Comparison of ENCODE assay signal across 25 mouse cellular contexts in genomic region chr12:77174032-77174431, GRCm38 (mm10).
DNase-seq lines count a peak whose midpoint lies in the region; ATAC-seq lines count a peak whose summit lies in the region.
"Had no signal": no experiment of that assay in that cellular context is flagged by ENCODE, and none has a peak within 500 bp of the region (broad histone marks: within the 10 kb centered on the region; RNA-seq: fewer than 3 reads in every experiment).

No protein-coding gene starts in this region.

- ATAC-seq in kidney, embryonic 15.5 days (replicated peaks; ENCODE audit: low FRiP score), result no peak
- ATAC-seq in intestine, embryonic 15.5 days, result peak; percentile 18; the same call in 1 of the 2 replicates
- ATAC-seq: forebrain, embryonic 13.5 days; forebrain, embryonic 16.5 days; Patski had no signal

- H3K4me2 ChIP-seq in kidney, embryonic 15.5 days, result no peak overlapping the region
- no peak overlapping the region for H3K4me2 ChIP-seq in intestine, embryonic 15.5 days (replicated peaks)
- H3K4me2 ChIP-seq: forebrain, embryonic 13.5 days; heart, embryonic 11.5 days; hindbrain, embryonic 13.5 days had no signal

- no peaks in the 10 kb centered on the region for H3K36me3 ChIP-seq in kidney, embryonic 15.5 days
- no peaks in the 10 kb centered on the region for H3K36me3 ChIP-seq in intestine, embryonic 15.5 days
- H3K36me3 ChIP-seq: forebrain, embryonic 10.5 days; hindbrain, embryonic 10.5 days; hindbrain, embryonic 13.5 days had no signal

- no peak overlapping the region for H3K4me3 ChIP-seq in kidney, embryonic 15.5 days (replicated peaks)
- H3K4me3 ChIP-seq in intestine, embryonic 15.5 days (replicated peaks), result no peak overlapping the region
- H3K4me3 ChIP-seq: forebrain, embryonic 10.5 days; forebrain, embryonic 13.5 days; hindbrain, embryonic 10.5 days; hindbrain, embryonic 13.5 days had no signal

- no peaks in the 10 kb centered on the region for H3K27me3 ChIP-seq in kidney, embryonic 15.5 days
- no peaks in the 10 kb centered on the region for H3K27me3 ChIP-seq in intestine, embryonic 15.5 days (replicated peaks)
- H3K27me3 ChIP-seq: forebrain, embryonic 13.5 days; hindbrain, embryonic 13.5 days; Patski had no signal

- H3K9me3 ChIP-seq in kidney, embryonic 15.5 days (replicated peaks), result no peaks in the 10 kb centered on the region
- H3K9me3 ChIP-seq in intestine, embryonic 15.5 days, result no peaks in the 10 kb centered on the region
- H3K9me3 ChIP-seq: forebrain, embryonic 10.5 days; forebrain, embryonic 13.5 days; G1E; hindbrain, embryonic 10.5 days; hindbrain, embryonic 13.5 days had no signal

- peak; percentile 54 for DNase-seq in kidney, adult 11 months
- DNase-seq in kidney, adult 9 months, result peak; percentile 83
- DNase-seq in kidney, postnatal 10 days, result no peak
- peak; percentile 9 for DNase-seq in kidney, postnatal 14 days
- DNase-seq in lung, adult 18-20 months, result no peak
- no peak for DNase-seq in lung, postnatal 25 days (ENCODE audit: low spot score)
- DNase-seq: adrenal gland, postnatal 10 days; adrenal gland, postnatal 36 days; B cell, adult 2 months; cerebellum, adult 18-20 months; cerebellum, adult 9-10 months; cerebellum, postnatal 14 days; gastrocnemius, postnatal 10 days; gastrocnemius, postnatal 36 days; heart, postnatal 36 days had no signal

- no peak overlapping the region for H3K27ac ChIP-seq in kidney, embryonic 15.5 days
- H3K27ac ChIP-seq in intestine, embryonic 15.5 days, result no peak overlapping the region
- H3K27ac ChIP-seq: forebrain, embryonic 10.5 days; forebrain, embryonic 13.5 days; hindbrain, embryonic 10.5 days; hindbrain, embryonic 13.5 days had no signal

- no peak overlapping the region for H3K9ac ChIP-seq in kidney, embryonic 15.5 days
- no peak overlapping the region for H3K9ac ChIP-seq in intestine, embryonic 15.5 days
- H3K9ac ChIP-seq: forebrain, embryonic 13.5 days; hindbrain, embryonic 13.5 days had no signal

- peaks cover 8% of the 10 kb centered on the region for H3K4me1 ChIP-seq in kidney, embryonic 15.5 days
- H3K4me1 ChIP-seq in intestine, embryonic 15.5 days (replicated peaks), result peaks cover 7% of the 10 kb centered on the region

Comparison
In these comparisons a context has a peak if more than half of its experiments do, and no peak if none do; other contexts are left out.
1. DNase-seq: peak in kidney, adult 11 months (single experiment), kidney, adult 9 months (single experiment) and kidney, postnatal 14 days (single experiment); none in kidney, postnatal 10 days (single experiment), lung, adult 18-20 months (0 of 2) and lung, postnatal 25 days (single experiment).